Mouse (Mus musculus) adipocyte (in vitro differentiated cells): ENCODE data around the gene Pcnx3.
A peak's percentile ranks its signal among the peaks of the same experiment; 100 is the strongest.

Source experiments
- DNase-seq: peaks from one replicate; pipeline ENCODE4 v3.0.0-alpha.2; 2016; ENCODE audit warnings: low spot score

Pcnx3 gene

GRCm38 (mm10) chr19:5641021-5641420 is 47.7 kb downstream of the Pcnx3 start:
- DNase-seq: no peak

- DNase-seq: no peak
Observed at GRCm38 (mm10) chr19:5640339-5640738, 48.4 kb downstream of the Pcnx3 start.

- no peak for DNase-seq
Observed at GRCm38 (mm10) chr19:5638416-5639005, 50.2 kb downstream of the Pcnx3 start.

- DNase-seq: peak; percentile 94
Observed at GRCm38 (mm10) chr19:5637069-5638047, 51.4 kb downstream of the Pcnx3 start, which contains the start of gene Rela. Rela (plus strand) TSS chr19:5637483.

GRCm38 (mm10) chr19:5636571-5637041 is 52.1 kb downstream of the Pcnx3 start:
- DNase-seq: no peak

- no peak for DNase-seq
Observed at GRCm38 (mm10) chr19:5636036-5636570, 52.6 kb downstream of the Pcnx3 start.

- no peak for DNase-seq
Observed at GRCm38 (mm10) chr19:5632120-5632519, 56.6 kb downstream of the Pcnx3 start.

- DNase-seq: no peak
Observed at GRCm38 (mm10) chr19:5629907-5630306, 58.8 kb downstream of the Pcnx3 start.

GRCm38 (mm10) chr19:5625311-5625710 is 63.4 kb downstream of the Pcnx3 start:
- DNase-seq: no peak

- no peak for DNase-seq
Observed at GRCm38 (mm10) chr19:5621884-5622283, 66.8 kb downstream of the Pcnx3 start.

GRCm38 (mm10) chr19:5620007-5620406 is 68.7 kb downstream of the Pcnx3 start:
- no peak for DNase-seq

GRCm38 (mm10) chr19:5614953-5615352 is 73.8 kb downstream of the Pcnx3 start:
- no peak for DNase-seq
